Mouse (Mus musculus) layer of hippocampus, adult 2 months (tissue): ENCODE measurements around the gene Scube2. TPM values are rescaled to one million over a fixed set of nuclear protein-coding genes. Genes with fewer than 3 reads are reported as not detected.

Source experiments
- DNase-seq, 2 experiments: peaks; one replicate each; pipeline ENCODE4 v3.0.0; 2022; ENCODE audit warnings: low spot score in 2 of 2
- H3K27ac ChIP-seq: fragments of 200-600 bp; 2 replicates; pipeline ENCODE4 v1.8.1; 2022
- H3K4me3 ChIP-seq: fragments of 200-600 bp; 2 replicates; pipeline ENCODE4 v1.8.1; 2022; ENCODE audit warnings: mild to moderate bottlenecking
- CTCF ChIP-seq: fragments of 200-600 bp; conservative IDR thresholded peaks from 2 replicates; pipeline ENCODE4 v1.8.1; 2022; ENCODE audit warnings: antibody characterized with exemption, mild to moderate bottlenecking, moderate library complexity
- total RNA-seq, 2 experiments: library from RNA; stranded (reverse); gene quantifications; 2 replicates each; pipeline ENCODE4 v1.2.3; 2021

Scube2 gene
- total RNA-seq, 2 experiments from 2014 or later = 2.1 TPM

DNA sequence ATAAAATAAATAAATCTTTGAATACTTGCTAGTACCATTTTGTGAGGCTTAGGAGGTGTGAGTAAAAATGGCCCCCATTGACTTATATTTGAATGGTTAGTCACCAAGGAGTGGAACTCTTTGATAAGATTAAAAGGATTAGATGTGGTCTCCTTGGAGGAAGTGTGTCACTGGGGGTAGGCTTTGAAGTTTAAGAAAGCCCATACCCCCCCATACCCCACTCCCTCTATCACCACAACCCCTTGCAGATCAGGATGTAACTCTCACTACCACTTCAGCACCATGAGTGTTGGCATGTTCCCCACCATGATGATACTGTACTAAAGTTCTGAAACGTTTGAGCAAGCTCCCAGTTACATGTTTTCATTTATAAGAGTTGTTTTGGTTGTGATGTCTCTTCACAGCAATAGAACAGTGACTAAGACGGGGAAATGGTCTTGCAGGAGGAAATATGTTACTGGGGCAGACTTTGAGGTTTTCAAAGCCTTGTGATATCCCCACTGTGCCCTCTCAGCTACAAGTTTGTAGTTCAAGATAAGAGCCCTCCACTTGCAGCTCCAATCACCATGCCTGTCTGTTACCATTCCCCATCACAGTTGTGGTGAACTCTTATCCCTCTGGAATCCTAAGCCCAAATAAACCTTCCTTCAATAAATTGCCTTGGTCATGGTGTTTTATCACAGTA lies 96.6 kb downstream of the Scube2 start:
- DNase-seq = no peak
- Histone ChIP-seq H3K27ac (no peak overlapping the region), H3K4me3 (no peak overlapping the region)
- TF ChIP-seq CTCF = no peak

DNA sequence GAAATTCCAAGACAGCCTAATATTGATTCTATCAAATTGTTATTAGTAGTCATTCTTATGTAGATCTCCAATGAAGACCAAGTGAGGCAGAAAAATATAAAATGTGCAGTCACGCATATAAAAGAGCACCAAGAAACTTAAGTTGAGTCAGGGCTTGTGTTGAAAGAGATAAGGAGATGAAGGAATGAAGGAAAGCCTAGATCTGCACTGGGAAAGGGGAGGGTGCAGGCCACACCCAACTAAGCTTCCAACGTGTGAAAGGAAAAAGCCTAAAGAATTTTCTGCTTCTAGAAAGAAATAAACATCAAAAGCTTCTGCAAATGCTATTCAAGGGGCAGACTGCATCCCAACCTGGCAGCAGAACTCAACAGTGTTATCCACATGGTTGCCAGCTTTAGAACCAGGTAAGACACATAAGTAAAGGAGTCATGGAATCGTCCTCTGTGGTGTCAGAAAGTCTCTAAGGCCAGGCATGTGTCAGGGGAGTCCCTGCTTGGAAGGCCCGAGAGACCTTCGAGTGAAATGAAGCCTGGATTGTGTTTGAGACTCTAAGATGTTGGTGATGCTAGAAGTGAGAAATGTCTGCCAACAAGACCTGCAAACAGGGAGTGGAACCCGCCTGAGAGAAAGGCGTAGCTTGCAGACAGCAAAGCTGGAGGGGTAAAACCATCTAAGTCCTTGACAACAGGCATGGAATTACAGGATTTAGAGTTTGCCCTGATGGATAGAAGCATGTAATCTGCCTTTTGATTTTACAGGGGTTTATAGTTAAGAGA lies 97.7 kb downstream of the Scube2 start:
- no peak overlapping the region for H3K27ac ChIP-seq

DNA sequence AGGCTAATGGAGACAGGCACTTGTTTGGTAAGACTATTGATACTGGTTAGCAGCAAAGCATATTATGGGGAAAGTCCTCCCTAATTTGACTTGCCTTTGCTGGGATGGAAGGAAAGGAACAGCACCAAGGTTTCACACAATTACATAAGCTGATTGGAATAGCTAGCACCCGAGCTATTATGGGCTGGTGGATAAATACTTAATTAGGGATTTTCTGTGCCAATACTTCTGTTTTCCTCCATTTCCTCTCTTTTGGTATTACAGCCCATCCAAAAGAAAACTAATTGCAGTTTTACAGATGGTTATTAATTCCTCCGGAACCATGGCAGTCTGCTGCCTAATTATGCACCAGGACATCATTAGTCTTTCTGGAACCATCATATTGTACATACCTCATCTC lies 101.5 kb downstream of the Scube2 start:
- no peak for TF ChIP-seq CTCF
- H3K27ac ChIP-seq = peak overlapping the region; percentile 81
- H3K4me3 ChIP-seq = no peak overlapping the region
- no peak for DNase-seq

More for the DNA sequence above, 97.7 kb downstream of the Scube2 start:
- no peak for TF ChIP-seq CTCF
- no peak for DNase-seq
- no peak overlapping the region for H3K4me3 ChIP-seq

DNA sequence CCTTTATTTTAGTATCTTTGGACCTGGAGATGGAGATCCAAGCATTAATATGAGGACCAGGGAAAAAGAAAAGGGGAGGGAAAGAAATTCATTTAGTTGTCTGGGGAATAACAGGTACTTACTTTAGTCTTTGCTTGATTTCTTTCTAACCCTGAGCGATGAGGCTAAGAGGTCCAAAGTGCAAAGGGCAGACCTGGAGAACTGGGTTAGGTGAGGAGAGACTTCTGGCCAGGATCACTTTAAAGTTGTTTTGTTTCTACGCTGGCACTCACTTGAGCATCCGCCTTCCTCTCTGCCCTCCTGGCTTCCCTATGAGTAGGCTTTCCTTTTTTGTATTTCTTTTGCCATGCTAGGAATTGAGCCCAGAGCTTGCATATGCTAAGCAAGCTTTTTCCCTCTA lies 109.2 kb downstream of the Scube2 start:
- no peak for DNase-seq
- Histone ChIP-seq H3K4me3 (no peak overlapping the region), H3K27ac (no peak overlapping the region)
- no peak for TF ChIP-seq CTCF

DNA sequence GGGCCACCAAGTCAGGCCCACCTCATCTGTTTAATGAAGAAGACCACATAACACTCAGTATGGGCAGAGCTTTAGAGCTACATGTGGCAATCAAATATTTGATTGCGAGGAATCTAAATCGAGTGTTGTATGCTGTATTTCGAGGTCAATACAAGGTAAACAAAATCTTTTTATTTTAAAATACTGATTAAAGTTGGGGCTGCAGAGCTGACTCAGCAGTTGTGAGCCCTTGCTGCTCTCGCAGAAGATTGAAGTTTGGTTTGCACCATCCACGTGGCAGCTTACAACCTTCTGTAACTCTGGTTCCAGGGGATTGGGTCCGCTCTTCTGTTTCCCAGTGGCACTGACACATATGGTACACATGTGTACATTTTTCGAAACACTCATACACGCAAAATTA lies 111.4 kb downstream of the Scube2 start:
- Histone ChIP-seq H3K4me3 (no peak overlapping the region), H3K27ac (peak overlapping the region; percentile 59)
- no peak for TF ChIP-seq CTCF
- no peak for DNase-seq

DNA sequence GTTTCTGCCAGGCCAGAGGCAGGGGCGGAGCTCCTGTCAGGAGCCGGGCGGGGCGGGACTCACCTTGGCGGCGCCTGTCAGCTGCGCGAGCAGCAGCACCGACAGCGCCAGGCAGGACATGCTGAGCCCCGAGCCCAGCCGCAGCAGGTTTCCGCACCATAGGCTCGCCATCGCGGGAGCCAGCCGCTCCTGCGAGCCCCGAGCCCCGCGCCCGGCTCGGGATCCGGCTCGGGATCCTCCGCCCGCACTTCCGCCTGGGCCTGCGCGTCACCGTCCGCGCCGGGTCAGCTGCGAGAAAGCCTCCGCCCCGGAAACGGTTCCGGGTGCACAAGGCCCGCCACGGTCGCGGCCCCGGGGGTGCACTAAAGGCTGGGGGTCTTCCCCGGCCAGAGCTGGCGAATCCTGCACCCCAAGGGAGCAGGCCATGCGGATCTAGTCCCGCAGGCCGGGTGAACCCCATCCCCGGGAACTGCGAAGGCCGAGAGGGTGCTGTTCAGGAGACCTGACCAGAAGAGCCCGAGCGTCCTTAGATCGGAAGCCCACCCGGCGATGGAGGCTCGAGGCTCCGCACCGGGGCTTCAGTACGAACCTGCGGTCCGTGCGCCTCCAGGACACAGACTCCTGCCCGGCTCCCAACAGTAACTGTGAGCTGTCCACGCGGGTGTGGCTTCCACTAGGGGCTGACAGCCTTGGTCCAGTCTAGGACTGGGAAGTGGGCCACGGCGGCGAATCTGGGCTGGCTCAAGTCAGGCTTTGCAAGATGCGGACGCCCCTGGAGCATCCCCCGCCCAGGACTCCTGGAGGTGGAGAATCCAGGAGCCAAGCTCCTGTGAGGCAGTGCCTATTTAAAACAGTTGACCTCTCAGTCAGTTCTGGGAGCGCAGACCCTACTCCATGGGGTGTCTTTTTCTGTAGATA lies 113.2 kb downstream of the Scube2 start, which contains the start of gene Tmem9b:
Tmem9b (minus strand) TSS at position 868 of the 918 bp plus-strand sequence.
- Histone ChIP-seq H3K4me3 (peak within 1 kb of the TSS; percentile 62), H3K27ac (peak within 1 kb of the TSS; percentile 98)
- DNase-seq = peak; percentile 71 to 84
- TF ChIP-seq CTCF = peak; percentile 46

DNA sequence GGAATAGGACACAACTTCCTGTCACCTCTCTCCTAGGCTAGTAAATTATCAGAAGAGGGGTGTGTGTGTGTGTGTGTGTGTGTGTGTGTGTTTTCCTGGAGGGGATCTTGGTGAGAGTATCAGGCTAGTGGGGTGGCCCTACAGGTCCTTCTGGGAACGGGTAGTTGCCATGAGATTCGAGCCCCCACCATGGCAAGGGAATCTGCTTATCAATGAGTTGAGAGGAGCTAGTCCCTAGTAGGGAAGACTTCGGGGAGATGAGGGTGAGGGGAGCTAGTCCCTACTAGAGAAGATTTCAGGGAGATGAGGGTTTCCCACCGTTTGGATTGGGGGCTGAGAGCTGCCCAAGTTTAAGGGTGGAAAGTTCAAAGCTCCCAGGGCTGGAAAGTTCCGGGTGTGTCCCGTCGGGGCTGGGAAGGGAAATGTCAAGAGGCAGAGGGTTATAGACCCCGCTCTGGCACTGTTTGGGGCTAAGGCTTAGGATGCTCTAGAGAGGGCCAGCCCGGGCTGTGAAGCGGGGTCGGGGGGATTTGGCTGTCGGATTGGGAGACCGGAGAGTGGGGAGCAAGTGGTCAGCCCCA lies 114.0 kb downstream of the Scube2 start:
- no peak for TF ChIP-seq CTCF

More for the DNA sequence above, 114.0 kb downstream of the Scube2 start:
- no peak for DNase-seq
- H3K27ac ChIP-seq = peak overlapping the region; percentile 98
- H3K4me3 ChIP-seq = peak overlapping the region; percentile 62

Other genes starting within 250 kb of the Scube2 start
- gene St5, start 162.1 kb downstream of the Scube2 start, total RNA-seq = 10 to 100 TPM; 49.0 to 53.9 TPM
- gene Akip1, start 162.0 kb downstream of the Scube2 start, total RNA-seq = 1 to 10 TPM; 4.1 to 6.3 TPM
- gene BC051019, start 141.8 kb downstream of the Scube2 start, total RNA-seq = under 1 TPM in 1 of 2 experiments, not detected in 1; 0.23 TPM
- not detected for gene Ascl3, start 134.0 kb downstream of the Scube2 start, total RNA-seq
- gene Tmem9b, start 112.8 kb downstream of the Scube2 start, total RNA-seq = 100 to 1,000 TPM; 101 to 102 TPM
- gene Nrip3, start 83.7 kb downstream of the Scube2 start, total RNA-seq = 100 to 1,000 TPM; 229 to 234 TPM
- 100 to 1,000 TPM; 211 to 212 TPM for gene Dennd5a, start 94.8 kb upstream of the Scube2 start, total RNA-seq
- 10 to 100 TPM; 43.9 to 45.3 TPM for gene Tmem41b, start 121.2 kb upstream of the Scube2 start, total RNA-seq
- gene Ipo7, start 152.6 kb upstream of the Scube2 start, total RNA-seq = 100 to 1,000 TPM in 1 of 2 experiments, 10 to 100 TPM in 1; 97.9 to 101 TPM
- 10 to 100 TPM; 11.4 to 13.3 TPM for gene Zfp143, start 195.5 kb upstream of the Scube2 start, total RNA-seq